ENCODE assay signal across 7 mouse cellular contexts in genomic region chr7:13053501-13053900, GRCm38 (mm10). TPM values are rescaled to one million over a fixed set of nuclear protein-coding genes. Genes with fewer than 3 reads are reported as not detected.
A peak's percentile ranks its signal among the peaks of the same experiment; 100 is the strongest.
DNase-seq lines count a peak whose midpoint lies in the region; ATAC-seq and TF ChIP-seq lines count a peak whose summit lies in the region.

No protein-coding gene starts in this region.

- ATAC-seq in forebrain, embryonic 15.5 days (replicated peaks): no peak; the same call in 1 of the 2 replicates
- ATAC-seq in limb, embryonic 12.5 days (ENCODE audit: insufficient number of reproducible peaks, insufficient read depth, low FRiP score, low TSS enrichment, low read depth): no peak
- ATAC-seq in stomach, embryonic 14.5 days (ENCODE audit: insufficient number of reproducible peaks, insufficient read depth, low FRiP score, low read depth): no peak

- H3K4me2 ChIP-seq in forebrain, embryonic 15.5 days (replicated peaks): peak overlapping the region; percentile 59
- peak overlapping the region; percentile 61 for H3K4me2 ChIP-seq in limb, embryonic 12.5 days
- H3K4me2 ChIP-seq in stomach, embryonic 14.5 days (replicated peaks; ENCODE audit: low read depth, low read length): peak overlapping the region; percentile 57

- no peak for TF ChIP-seq CTCF in left cerebral cortex, adult 2 months (IDR thresholded peaks at IDR 0.05)

- no peaks in the 10 kb centered on the region for H3K27me3 ChIP-seq in forebrain, embryonic 15.5 days
- no peaks in the 10 kb centered on the region for H3K27me3 ChIP-seq in limb, embryonic 12.5 days
- H3K27me3 ChIP-seq in stomach, embryonic 14.5 days (ENCODE audit: control insufficient read depth, insufficient read depth, low read length): no peaks in the 10 kb centered on the region

- no peak overlapping the region; the same call in 1 of the 2 replicates for H3K27ac ChIP-seq in left cerebral cortex, adult 2 months
- no peak overlapping the region for H3K27ac ChIP-seq in forebrain, embryonic 15.5 days (replicated peaks)
- no peak overlapping the region for H3K27ac ChIP-seq in limb, embryonic 12.5 days
- H3K27ac ChIP-seq in stomach, embryonic 14.5 days (ENCODE audit: low read length): no peak overlapping the region

- peak overlapping the region; percentile 66 for H3K4me3 ChIP-seq in left cerebral cortex, adult 2 months
- H3K4me3 ChIP-seq in forebrain, embryonic 15.5 days: peak overlapping the region; percentile 55
- H3K4me3 ChIP-seq in limb, embryonic 12.5 days (replicated peaks): peak overlapping the region; percentile 57
- H3K4me3 ChIP-seq in stomach, embryonic 14.5 days (ENCODE audit: low read depth, low read length): peak overlapping the region; percentile 67

- H3K4me1 ChIP-seq in forebrain, embryonic 15.5 days: peaks cover 12% of the 10 kb centered on the region
- no peaks in the 10 kb centered on the region for H3K4me1 ChIP-seq in limb, embryonic 12.5 days (replicated peaks)
- H3K4me1 ChIP-seq in stomach, embryonic 14.5 days (ENCODE audit: control insufficient read depth, insufficient read depth, low read length): no peaks in the 10 kb centered on the region

- DNase-seq in left cerebral cortex, adult 2 months (ENCODE audit: extremely low spot score in 1 of 2, low spot score in 2 of 2): no peak
- no peak for DNase-seq in left cerebral cortex, adult 18-20 months (ENCODE audit: low spot score in 2 of 2)
- DNase-seq in ovary, adult 18-20 months (ENCODE audit: low spot score): no peak
- no peak for DNase-seq in layer of hippocampus, postnatal 25 days (ENCODE audit: extremely low spot score in 1 of 2, low spot score in 1 of 2)

- H3K9ac ChIP-seq in forebrain, embryonic 15.5 days (replicated peaks): 0 out of 2 replicates have a peak overlapping the region, but pooled peaks have one; percentile 58
- peak overlapping the region; percentile 68; the same call in 1 of the 2 replicates for H3K9ac ChIP-seq in limb, embryonic 12.5 days (replicated peaks)
- H3K9ac ChIP-seq in stomach, embryonic 14.5 days (replicated peaks; ENCODE audit: low read depth, low read length): no peak overlapping the region

- H3K36me3 ChIP-seq in forebrain, embryonic 15.5 days: no peaks in the 10 kb centered on the region
- no peaks in the 10 kb centered on the region for H3K36me3 ChIP-seq in limb, embryonic 12.5 days
- no peaks in the 10 kb centered on the region for H3K36me3 ChIP-seq in stomach, embryonic 14.5 days (ENCODE audit: control insufficient read depth, insufficient read depth, low read length)

- no peaks in the 10 kb centered on the region for H3K9me3 ChIP-seq in forebrain, embryonic 15.5 days
- no peaks in the 10 kb centered on the region for H3K9me3 ChIP-seq in limb, embryonic 12.5 days
- H3K9me3 ChIP-seq in stomach, embryonic 14.5 days (ENCODE audit: control insufficient read depth, low read depth, low read length): no peaks in the 10 kb centered on the region

- WGBS in forebrain, embryonic 15.5 days: 97% methylated on average over 2 of the region's 2 CpGs
- WGBS in limb, embryonic 12.5 days: 92% methylated on average over 2 of the region's 2 CpGs
- 87% methylated on average over 2 of the region's 2 CpGs for WGBS in stomach, embryonic 14.5 days

- intact Hi-C loops in left cerebral cortex, adult 2 months (cut with DNase I): loop anchor here (5.0 kb wide), 2 partner anchors 131 to 571 kb away; partner anchors contain the start of gene Rps5

RNA-seq across cellular contexts. Expression of gene Mzf1, which starts 1.1 kb away (rescaled TPM):
- total RNA-seq in left cerebral cortex, adult 2 months (2021): 10 to 100 TPM; 10.2 to 10.6 TPM
- total RNA-seq in left cerebral cortex, adult 18-20 months (2021): 10 to 100 TPM in 1 of 2 experiments, 1 to 10 TPM in 1; 9.4 to 10.0 TPM
- 7.9 and 8.7 TPM in 2 replicates for polyA plus RNA-seq in forebrain, embryonic 15.5 days (2015; fragmentation: Nextera tagmentation; extraction: Ambion mirVana)
- polyA plus RNA-seq in limb, embryonic 12.5 days (2016; fragmentation: Nextera tagmentation; extraction: Ambion mirVana): 3.8 and 3.9 TPM in 2 replicates
- 3.1 and 3.4 TPM in 2 replicates for polyA plus RNA-seq in stomach, embryonic 14.5 days (2014; fragmentation: Nextera tagmentation; extraction: Ambion mirVana)
- total RNA-seq in layer of hippocampus, postnatal 25 days (2021): 10 to 100 TPM; 12.8 to 18.0 TPM

RNA-seq across cellular contexts. Expression of gene Ube2m, which starts 15.4 kb away (rescaled TPM):
- total RNA-seq in left cerebral cortex, adult 2 months (2021): 100 to 1,000 TPM; 220 to 227 TPM
- total RNA-seq in left cerebral cortex, adult 18-20 months (2021): 100 to 1,000 TPM; 234 to 240 TPM
- polyA plus RNA-seq in forebrain, embryonic 15.5 days (2015; fragmentation: Nextera tagmentation; extraction: Ambion mirVana): 118 and 131 TPM in 2 replicates
- 160 and 165 TPM in 2 replicates for polyA plus RNA-seq in limb, embryonic 12.5 days (2016; fragmentation: Nextera tagmentation; extraction: Ambion mirVana)
- 56.6 and 59.6 TPM in 2 replicates for polyA plus RNA-seq in stomach, embryonic 14.5 days (2014; fragmentation: Nextera tagmentation; extraction: Ambion mirVana)
- 100 to 1,000 TPM; 197 to 209 TPM for total RNA-seq in layer of hippocampus, postnatal 25 days (2021)

RNA-seq across cellular contexts. Expression of gene Chmp2a, which starts 18.9 kb away (rescaled TPM):
- 100 to 1,000 TPM; 134 to 150 TPM for total RNA-seq in left cerebral cortex, adult 2 months (2021)
- total RNA-seq in left cerebral cortex, adult 18-20 months (2021): 100 to 1,000 TPM; 132 to 156 TPM
- polyA plus RNA-seq in forebrain, embryonic 15.5 days (2015; fragmentation: Nextera tagmentation; extraction: Ambion mirVana): 180 and 184 TPM in 2 replicates
- 102 and 104 TPM in 2 replicates for polyA plus RNA-seq in limb, embryonic 12.5 days (2016; fragmentation: Nextera tagmentation; extraction: Ambion mirVana)
- 150 and 157 TPM in 2 replicates for polyA plus RNA-seq in stomach, embryonic 14.5 days (2014; fragmentation: Nextera tagmentation; extraction: Ambion mirVana)
- total RNA-seq in layer of hippocampus, postnatal 25 days (2021): 100 to 1,000 TPM; 128 to 149 TPM

RNA-seq across cellular contexts. Expression of gene Vmn1r85, which starts 41.5 kb away (rescaled TPM):
- not detected for total RNA-seq in left cerebral cortex, adult 2 months (2021)
- not detected for total RNA-seq in left cerebral cortex, adult 18-20 months (2021)
- 0.04 and 0.06 TPM in 2 replicates for polyA plus RNA-seq in forebrain, embryonic 15.5 days (2015; fragmentation: Nextera tagmentation; extraction: Ambion mirVana)
- polyA plus RNA-seq in limb, embryonic 12.5 days (2016; fragmentation: Nextera tagmentation; extraction: Ambion mirVana): not detected in 2 replicates
- not detected in 2 replicates for polyA plus RNA-seq in stomach, embryonic 14.5 days (2014; fragmentation: Nextera tagmentation; extraction: Ambion mirVana)
- total RNA-seq in layer of hippocampus, postnatal 25 days (2021): not detected

RNA-seq across cellular contexts. Expression of gene Zbtb45, which starts 43.7 kb away (rescaled TPM):
- 10 to 100 TPM; 34.0 to 35.8 TPM for total RNA-seq in left cerebral cortex, adult 2 months (2021)
- 10 to 100 TPM; 35.3 to 38.3 TPM for total RNA-seq in left cerebral cortex, adult 18-20 months (2021)
- polyA plus RNA-seq in forebrain, embryonic 15.5 days (2015; fragmentation: Nextera tagmentation; extraction: Ambion mirVana): 40.4 and 44.2 TPM in 2 replicates
- polyA plus RNA-seq in limb, embryonic 12.5 days (2016; fragmentation: Nextera tagmentation; extraction: Ambion mirVana): 28.7 and 29.9 TPM in 2 replicates
- polyA plus RNA-seq in stomach, embryonic 14.5 days (2014; fragmentation: Nextera tagmentation; extraction: Ambion mirVana): 21.3 and 21.8 TPM in 2 replicates
- 10 to 100 TPM; 34.4 to 35.3 TPM for total RNA-seq in layer of hippocampus, postnatal 25 days (2021)
